Mouse (Mus musculus) layer of hippocampus, adult 2 months (tissue): ENCODE measurements around the gene Decr2. TPM values are rescaled to one million over a fixed set of nuclear protein-coding genes. Genes with fewer than 3 reads are reported as not detected.

Experiments used
- DNase-seq, 2 experiments: peaks; one replicate each; pipeline ENCODE4 v3.0.0; 2022; ENCODE audit warnings: low spot score in 2 of 2
- H3K27ac ChIP-seq: fragments of 200-600 bp; 2 replicates; pipeline ENCODE4 v1.8.1; 2022
- H3K4me3 ChIP-seq: fragments of 200-600 bp; 2 replicates; pipeline ENCODE4 v1.8.1; 2022; ENCODE audit warnings: mild to moderate bottlenecking
- CTCF ChIP-seq: fragments of 200-600 bp; conservative IDR thresholded peaks from 2 replicates; pipeline ENCODE4 v1.8.1; 2022; ENCODE audit warnings: antibody characterized with exemption, mild to moderate bottlenecking, moderate library complexity
- total RNA-seq, 2 experiments: library from RNA; stranded (reverse); gene quantifications; 2 replicates each; pipeline ENCODE4 v1.2.3; 2021

Decr2 gene
- total RNA-seq, 2 experiments from 2014 or later = 26.7 to 28.9 TPM

DNA sequence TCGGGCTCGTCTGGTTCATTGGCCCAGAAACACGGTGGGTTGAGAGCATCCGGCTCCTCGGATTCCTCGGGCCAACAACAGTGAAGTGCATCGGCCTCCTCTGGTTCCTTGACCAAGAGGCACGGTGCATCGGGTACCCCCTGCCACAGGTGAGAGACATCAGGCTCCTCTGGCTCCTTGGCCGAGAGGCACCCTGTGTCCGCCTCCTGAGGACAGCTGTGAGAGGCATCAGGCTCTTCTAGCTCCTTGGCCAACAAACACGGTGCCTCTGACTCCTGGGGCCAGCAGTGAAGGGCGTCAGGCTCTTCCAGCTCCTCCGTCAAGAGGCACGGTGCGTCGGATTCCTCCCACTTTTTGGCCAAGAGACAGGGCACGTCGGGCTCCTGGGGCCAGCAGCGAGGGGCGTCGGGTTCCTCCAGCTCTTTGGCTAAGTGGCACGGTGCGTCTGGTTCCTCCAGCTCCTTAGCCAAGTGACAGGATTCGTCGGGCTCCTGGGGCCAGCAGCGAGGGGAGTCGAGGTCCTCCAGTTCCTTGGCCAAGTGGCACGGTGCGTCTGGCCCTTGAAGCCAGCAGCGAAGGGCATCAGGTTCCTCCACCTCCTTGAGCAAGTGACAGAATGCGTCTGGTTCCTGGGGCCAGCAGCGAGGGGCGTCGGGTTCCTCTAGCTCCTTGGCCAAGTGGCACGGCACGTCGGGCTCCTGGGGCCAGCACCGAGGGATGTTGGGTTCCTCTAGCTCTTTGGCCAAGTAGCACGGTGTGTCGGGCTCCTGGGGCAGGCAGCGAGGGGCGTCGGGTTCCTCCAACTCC, 21.9 kb downstream of the Decr2 start:
- Histone ChIP-seq H3K4me3 (peak overlapping the region; percentile 83), H3K27ac (peak overlapping the region; percentile 93)
- no peak for DNase-seq
- no peak for TF ChIP-seq CTCF

- peak overlapping the region; percentile 83 for H3K4me3 ChIP-seq
- no peak for TF ChIP-seq CTCF
- peak overlapping the region; percentile 93 for H3K27ac ChIP-seq
- DNase-seq = no peak
These were observed 23.6 kb downstream of the Decr2 start for GRCm38 (mm10) chr17:26066488-26067020.

DNA sequence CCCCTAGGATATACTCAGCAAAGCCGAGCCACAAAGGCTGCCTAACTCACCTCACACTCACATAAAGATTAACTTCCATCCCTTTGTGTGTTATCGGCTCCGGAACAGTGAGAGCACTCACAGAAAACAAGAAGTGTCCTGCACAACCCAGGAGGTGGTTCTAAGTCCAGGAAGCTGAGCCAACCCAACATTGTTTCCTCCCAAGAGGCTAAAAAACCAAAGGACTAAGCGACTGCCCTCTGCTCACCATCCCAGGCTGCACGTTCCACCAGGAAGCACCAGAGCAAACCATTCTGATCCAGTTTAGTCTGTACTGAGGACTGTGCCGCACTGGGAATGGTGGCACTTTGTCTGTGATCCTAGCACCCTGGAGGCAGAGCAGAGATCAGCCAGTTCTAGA, 25.2 kb downstream of the Decr2 start:
- peak overlapping the region; percentile 32 for H3K4me3 ChIP-seq
- peak overlapping the region; percentile 32; the same call in 1 of the 2 replicates for H3K27ac ChIP-seq
- no peak for DNase-seq
- no peak for TF ChIP-seq CTCF

DNA sequence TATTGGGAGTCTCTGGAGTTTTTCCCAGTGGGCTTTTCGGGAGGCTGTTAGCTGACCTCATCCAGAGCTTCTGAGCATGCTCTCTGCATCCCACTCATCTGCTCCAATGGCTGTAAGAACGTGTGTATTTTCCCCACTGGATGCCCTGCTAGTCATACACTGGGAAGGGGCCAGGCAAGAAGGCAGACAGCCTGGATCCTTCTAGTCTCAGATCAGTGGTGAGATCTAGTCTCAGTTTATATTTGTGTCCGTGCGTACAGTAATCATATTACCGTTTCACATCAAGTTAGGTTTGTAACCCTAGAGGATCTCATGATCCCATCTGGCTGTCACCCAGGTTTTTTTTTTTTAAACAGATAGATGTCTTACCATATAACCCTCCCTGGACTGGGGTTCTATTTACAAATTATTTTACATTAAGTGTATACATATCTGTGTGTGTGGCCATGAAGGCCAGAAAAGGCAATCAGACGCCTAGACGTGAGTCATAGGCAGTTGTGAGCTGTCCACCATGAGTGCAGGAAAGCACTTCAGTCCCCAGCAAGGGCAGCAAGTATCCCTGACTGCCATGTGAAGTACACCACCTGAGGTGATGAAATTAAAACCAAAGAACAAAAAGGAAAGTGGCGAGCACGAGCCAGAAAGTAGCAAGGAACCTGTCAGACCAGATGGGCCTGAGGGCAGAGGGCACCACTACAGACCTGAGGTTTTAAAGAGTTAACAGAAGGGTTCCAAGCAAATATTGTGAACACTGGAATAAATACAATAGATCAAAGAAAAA, 32.2 kb downstream of the Decr2 start:
- no peak for TF ChIP-seq CTCF
- DNase-seq = no peak

GRCm38 (mm10) chr17:26057278-26057677, 32.9 kb downstream of the Decr2 start:
- peak overlapping the region; percentile 12; the same call in 1 of the 2 replicates for H3K27ac ChIP-seq
- no peak overlapping the region for H3K4me3 ChIP-seq
- peak in 1 of 2 experiments; percentile 61 for DNase-seq
- no peak for TF ChIP-seq CTCF

More for the DNA sequence above, 32.2 kb downstream of the Decr2 start:
- no peak overlapping the region for H3K4me3 ChIP-seq
- H3K27ac ChIP-seq = peak overlapping the region; percentile 12; the same call in 1 of the 2 replicates

GRCm38 (mm10) chr17:26055164-26055563, 35.0 kb downstream of the Decr2 start:
- no peak for DNase-seq
- TF ChIP-seq CTCF = no peak
- Histone ChIP-seq H3K4me3 (no peak overlapping the region), H3K27ac (no peak overlapping the region)

GRCm38 (mm10) chr17:26054133-26054845, 35.8 kb downstream of the Decr2 start:
- no peak for DNase-seq
- TF ChIP-seq CTCF = no peak
- Histone ChIP-seq H3K27ac (no peak overlapping the region), H3K4me3 (no peak overlapping the region)

DNA sequence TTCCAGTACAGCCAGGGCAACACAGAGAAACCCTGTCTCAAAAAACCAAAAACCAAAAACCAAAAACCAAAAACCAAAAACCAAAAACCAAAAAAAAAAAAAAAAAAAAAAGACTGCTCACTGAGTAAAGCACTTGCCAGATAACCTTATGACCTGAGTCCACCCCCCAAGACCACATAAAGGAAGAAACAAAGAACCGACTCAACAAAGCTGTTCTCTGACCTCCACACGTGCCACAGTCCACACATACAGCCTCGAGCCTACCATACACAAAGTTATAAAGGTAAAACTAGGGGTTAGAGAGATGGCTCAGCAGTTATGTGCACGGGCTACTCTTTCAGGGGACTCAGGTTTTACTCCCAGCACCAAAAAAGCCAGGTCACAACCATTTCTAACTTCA, 37.4 kb downstream of the Decr2 start:
- TF ChIP-seq CTCF = no peak
- DNase-seq = no peak
- no peak overlapping the region for H3K27ac ChIP-seq
- no peak overlapping the region for H3K4me3 ChIP-seq

GRCm38 (mm10) chr17:26052074-26052473, 38.1 kb downstream of the Decr2 start:
- TF ChIP-seq CTCF = no peak
- Histone ChIP-seq H3K4me3 (no peak overlapping the region), H3K27ac (no peak overlapping the region)
- DNase-seq = no peak

GRCm38 (mm10) chr17:26048118-26048517, 42.0 kb downstream of the Decr2 start:
- TF ChIP-seq CTCF = no peak
- no peak for DNase-seq
- Histone ChIP-seq H3K4me3 (no peak overlapping the region), H3K27ac (peak overlapping the region; percentile 75)

GRCm38 (mm10) chr17:26046253-26046997, 43.7 kb downstream of the Decr2 start:
- peak overlapping the region; percentile 82 for H3K27ac ChIP-seq
- no peak for TF ChIP-seq CTCF
- peak in 1 of 2 experiments; percentile 66 for DNase-seq
- no peak overlapping the region; the same call in 1 of the 2 replicates for H3K4me3 ChIP-seq

GRCm38 (mm10) chr17:26045285-26045684, 44.9 kb downstream of the Decr2 start:
- no peak for TF ChIP-seq CTCF
- Histone ChIP-seq H3K27ac (peak overlapping the region; percentile 76), H3K4me3 (no peak overlapping the region)
- DNase-seq = no peak
